Mouse (Mus musculus) heart, embryonic 14.5 days (tissue): ENCODE data around the gene Aagab. TPM values are rescaled to one million over a fixed set of nuclear protein-coding genes. Genes with fewer than 3 reads are reported as not detected.

Experiments
- ATAC-seq: fragments of 200-750 bp; cut with Nextera tagmentation; 2 replicates; pipeline ENCODE4 v1.8.0; 2017; ENCODE audit warnings: low read depth, moderate TSS enrichment; ENCODE audit not compliant: insufficient number of reproducible peaks, insufficient read depth, low FRiP score
- H3K27ac ChIP-seq, 2 experiments: fragments of 200-500 bp in 1 of 2; fragments of 300-500 bp in 1 of 2; sonication (generic) in 1 of 2; replicated peaks in 1 of 2; 2 replicates each; pipeline ENCODE4 v1.5.1; 2012 to 2014; ENCODE audit warnings: low read depth in 2 of 2, low read length in 2 of 2, control low read depth in 1 of 2, mild to moderate bottlenecking in 1 of 2, mixed read lengths in 1 of 2; ENCODE audit not compliant: control insufficient read depth in 1 of 2, insufficient read depth in 1 of 2
- H3K27me3 ChIP-seq: fragments of 300-500 bp; sonication (generic); 2 replicates; pipeline ENCODE4 v1.6.1; 2014; ENCODE audit warnings: mild to moderate bottlenecking, low read length, control low read depth; ENCODE audit not compliant: control insufficient read depth, insufficient read depth
- H3K36me3 ChIP-seq: fragments of 300-500 bp; sonication (generic); 2 replicates; pipeline ENCODE4 v1.6.1; 2014; ENCODE audit warnings: mild to moderate bottlenecking, control low read depth, low read length, mixed read lengths; ENCODE audit not compliant: control insufficient read depth, insufficient read depth
- H3K4me1 ChIP-seq, 2 experiments: fragments of 200-500 bp in 1 of 2; fragments of 300-500 bp in 1 of 2; sonication (generic) in 1 of 2; 2 replicates each; pipeline ENCODE4 v1.6.1; 2012 to 2014; ENCODE audit warnings: low read length in 2 of 2, control low read depth in 1 of 2, mixed read lengths in 1 of 2; ENCODE audit not compliant: control insufficient read depth in 2 of 2, insufficient read depth in 2 of 2
- H3K4me2 ChIP-seq: fragments of 300-500 bp; sonication (generic); 2 replicates; pipeline ENCODE4 v1.6.1; 2014; ENCODE audit warnings: mild to moderate bottlenecking, low read length
- H3K4me3 ChIP-seq, 2 experiments: fragments of 200-500 bp in 1 of 2; fragments of 300-500 bp in 1 of 2; sonication (generic) in 1 of 2; 2 replicates each; pipeline ENCODE4 v1.5.1; 2012 to 2014; ENCODE audit warnings: low read length in 2 of 2, mild to moderate bottlenecking in 2 of 2, control low read depth in 1 of 2, low read depth in 1 of 2, moderate library complexity in 1 of 2; ENCODE audit not compliant: control insufficient read depth in 1 of 2, insufficient read depth in 1 of 2
- H3K9ac ChIP-seq: fragments of 300-500 bp; sonication (generic); 2 replicates; pipeline ENCODE4 v1.6.1; 2014; ENCODE audit warnings: mild to moderate bottlenecking, low read length
- H3K9me3 ChIP-seq: fragments of 300-500 bp; sonication (generic); 2 replicates; pipeline ENCODE4 v1.6.1; 2016; ENCODE audit warnings: low read length, control low read depth; ENCODE audit not compliant: control insufficient read depth
- WGBS: fragments of 180-500 bp; shearing (Covaris S2); extraction: QIAGEN DNeasy Blood & Tissue Kit; methylation state at CpG from one replicate; pipeline ENCODE4 v1.1.7; 2014; 5-methylcytosine and 5-hydroxymethylcytosine counted together
- polyA plus RNA-seq: library from polyadenylated mRNA; unstranded; fragments of >200 nt; fragmentation: Nextera tagmentation; extraction: Ambion mirVana; gene quantifications from 2 replicates; pipeline ENCODE4 v1.2.1, GENCODE M21; 2014

The Aagab gene
- polyA plus RNA-seq, 1 experiment from 2014 or later: 28.5 TPM

GRCm38 (mm10) chr9:63568314-63568713, 34.1 kb upstream of the Aagab start:
- Histone ChIP-seq H3K9ac (no peak overlapping the region; the same call in 1 of the 2 replicates), H3K36me3 (no peaks in the 10 kb centered on the region), H3K27me3 (no peaks in the 10 kb centered on the region), H3K4me2 (peak overlapping the region; percentile 31), H3K9me3 (peaks cover 2% of the 10 kb centered on the region; the same call in 1 of the 2 replicates), H3K4me3 (no peak overlapping the region), H3K27ac (no peak overlapping the region), H3K4me1 (peaks cover 10 to 14% of the 10 kb centered on the region in 2 experiments)
- WGBS: 77% methylated on average over 6 of the region's 6 CpGs
- ATAC-seq: no peak

- Histone ChIP-seq H3K4me2 (peak overlapping the region; percentile 31), H3K9ac (no peak overlapping the region; the same call in 1 of the 2 replicates), H3K4me1 (peaks cover 10 to 14% of the 10 kb centered on the region in 2 experiments), H3K27ac (no peak overlapping the region), H3K27me3 (no peaks in the 10 kb centered on the region), H3K4me3 (no peak overlapping the region), H3K36me3 (no peaks in the 10 kb centered on the region), H3K9me3 (peaks cover 2% of the 10 kb centered on the region; the same call in 1 of the 2 replicates)
- ATAC-seq: no peak; the same call in 1 of the 2 replicates
- WGBS: 6% methylated on average over 8 of the region's 8 CpGs
Observed at GRCm38 (mm10) chr9:63568808-63569207, 33.7 kb upstream of the Aagab start.

GRCm38 (mm10) chr9:63571895-63572294, 30.6 kb upstream of the Aagab start:
- Histone ChIP-seq H3K36me3 (no peaks in the 10 kb centered on the region), H3K27me3 (no peaks in the 10 kb centered on the region), H3K4me1 (peaks cover 10 to 14% of the 10 kb centered on the region in 2 experiments), H3K4me3 (no peak overlapping the region), H3K4me2 (no peak overlapping the region), H3K9ac (no peak overlapping the region), H3K9me3 (no peaks in the 10 kb centered on the region), H3K27ac (no peak overlapping the region)
- 24% methylated on average over 6 of the region's 6 CpGs for WGBS
- no peak for ATAC-seq

- Histone ChIP-seq H3K4me2 (no peak overlapping the region), H3K27ac (no peak overlapping the region), H3K27me3 (no peaks in the 10 kb centered on the region), H3K4me1 (peaks cover 10 to 14% of the 10 kb centered on the region in 2 experiments), H3K9me3 (no peaks in the 10 kb centered on the region), H3K9ac (no peak overlapping the region), H3K36me3 (no peaks in the 10 kb centered on the region), H3K4me3 (no peak overlapping the region)
- 73% methylated on average over 7 of the region's 7 CpGs for WGBS
- ATAC-seq: no peak
Observed at GRCm38 (mm10) chr9:63572874-63573273, 29.6 kb upstream of the Aagab start.

GRCm38 (mm10) chr9:63577469-63577868, 25.0 kb upstream of the Aagab start:
- 81% methylated on average over 3 of the region's 3 CpGs for WGBS
- Histone ChIP-seq H3K36me3 (no peaks in the 10 kb centered on the region), H3K4me1 (peaks cover 2 to 8% of the 10 kb centered on the region in 2 experiments; a peak in 1 of 4 replicates), H3K27me3 (no peaks in the 10 kb centered on the region), H3K9ac (no peak overlapping the region), H3K4me2 (no peak overlapping the region), H3K27ac (no peak overlapping the region), H3K4me3 (no peak overlapping the region), H3K9me3 (no peaks in the 10 kb centered on the region)
- ATAC-seq: no peak

- Histone ChIP-seq H3K4me3 (no peak overlapping the region), H3K36me3 (no peaks in the 10 kb centered on the region), H3K4me1 (peaks cover 2 to 8% of the 10 kb centered on the region in 2 experiments; a peak in 1 of 4 replicates), H3K27me3 (no peaks in the 10 kb centered on the region), H3K4me2 (no peak overlapping the region), H3K9me3 (no peaks in the 10 kb centered on the region), H3K27ac (no peak overlapping the region), H3K9ac (no peak overlapping the region)
- ATAC-seq: no peak
- 84% methylated on average over 5 of the region's 5 CpGs for WGBS
Observed at GRCm38 (mm10) chr9:63579644-63580043, 22.8 kb upstream of the Aagab start.

- no peaks in the 10 kb centered on the region for H3K27me3 ChIP-seq
- no peak overlapping the region for H3K27ac ChIP-seq
- no peak overlapping the region for H3K4me3 ChIP-seq
- H3K36me3 ChIP-seq: no peaks in the 10 kb centered on the region
- no peak overlapping the region for H3K4me2 ChIP-seq
- H3K9ac ChIP-seq: no peak overlapping the region
- no peaks in the 10 kb centered on the region for H3K9me3 ChIP-seq
- no peak for ATAC-seq
- WGBS: 79% methylated on average over 2 of the region's 2 CpGs
- H3K4me1 ChIP-seq: peaks cover 2 to 8% of the 10 kb centered on the region in 2 experiments; a peak in 1 of 4 replicates
Observed at GRCm38 (mm10) chr9:63580046-63580445, 22.4 kb upstream of the Aagab start.

- Histone ChIP-seq H3K4me1 (peaks cover 2 to 8% of the 10 kb centered on the region in 2 experiments; a peak in 1 of 4 replicates), H3K9me3 (no peaks in the 10 kb centered on the region), H3K4me3 (no peak overlapping the region), H3K4me2 (no peak overlapping the region), H3K27me3 (no peaks in the 10 kb centered on the region), H3K27ac (no peak overlapping the region), H3K9ac (no peak overlapping the region), H3K36me3 (no peaks in the 10 kb centered on the region)
- ATAC-seq: no peak
- WGBS: 51% methylated on average over 4 of the region's 4 CpGs
Observed at GRCm38 (mm10) chr9:63581778-63582177, 20.7 kb upstream of the Aagab start.
